24 mouse cellular contexts compared by ENCODE assay signal in genomic region chr7:46047873-46048562, GRCm38 (mm10). TPM values are rescaled to one million over a fixed set of nuclear protein-coding genes. Genes with fewer than 3 reads are reported as not detected.
DNase-seq lines count a peak whose midpoint lies in the region; ATAC-seq and TF ChIP-seq lines count a peak whose summit lies in the region.
"Had no signal": no experiment of that assay in that cellular context is flagged by ENCODE, and none has a peak within 500 bp of the region (broad histone marks: within the 10 kb centered on the region; RNA-seq: fewer than 3 reads in every experiment).

No protein-coding gene starts in this region.

- no peak overlapping the region for H3K4me2 ChIP-seq in intestine, embryonic 14.5 days (ENCODE audit: low read length)
- H3K4me2 ChIP-seq in intestine, postnatal 0 days (replicated peaks; ENCODE audit: low read depth) = no peak overlapping the region
- H3K4me2 ChIP-seq in midbrain, embryonic 13.5 days (replicated peaks) = no peak overlapping the region
- H3K4me2 ChIP-seq: embryonic facial prominence, embryonic 12.5 days; embryonic facial prominence, embryonic 15.5 days; heart, embryonic 13.5 days; hindbrain, embryonic 14.5 days had no signal

- H3K27ac ChIP-seq in intestine, embryonic 14.5 days (ENCODE audit: low read depth) = no peak overlapping the region
- peak overlapping the region; percentile 71 for H3K27ac ChIP-seq in intestine, postnatal 0 days (ENCODE audit: low read depth, low read length)
- H3K27ac ChIP-seq in midbrain, embryonic 13.5 days = no peak overlapping the region
- H3K27ac ChIP-seq: embryonic facial prominence, embryonic 12.5 days; embryonic facial prominence, embryonic 15.5 days; gastrocnemius, adult 2 months; heart, embryonic 13.5 days; hindbrain, embryonic 14.5 days; hindbrain, postnatal 0 days had no signal

- no peaks in the 10 kb centered on the region for H3K4me1 ChIP-seq in intestine, embryonic 14.5 days (replicated peaks; ENCODE audit: control insufficient read depth, insufficient read depth, low read length)
- H3K4me1 ChIP-seq in intestine, postnatal 0 days (replicated peaks; ENCODE audit: control insufficient read depth, insufficient read depth, low read length) = no peaks in the 10 kb centered on the region
- no peaks in the 10 kb centered on the region for H3K4me1 ChIP-seq in midbrain, embryonic 13.5 days (replicated peaks)
- H3K4me1 ChIP-seq: embryonic facial prominence, embryonic 12.5 days; embryonic facial prominence, embryonic 15.5 days; heart, embryonic 13.5 days had no signal

- DNase-seq in ZHBTc4 (ENCODE audit: low read depth, low spot score) = peak; percentile 18
- DNase-seq in intestine, embryonic 14.5 days (ENCODE audit: low spot score) = no peak
- no peak for DNase-seq in cerebellum, postnatal 36 days
- DNase-seq in kidney, postnatal 36 days = no peak
- DNase-seq: adrenal gland, postnatal 10 days; adrenal gland, postnatal 36 days; cerebellum, adult 18-20 months; cerebellum, adult 9-10 months; cerebellum, postnatal 14 days; forebrain, postnatal 0 days; gastrocnemius, adult 2 months; gastrocnemius, postnatal 14 days; heart, adult 18-20 months; heart, postnatal 14 days; heart, postnatal 4 days had no signal

- H3K9me3 ChIP-seq in intestine, embryonic 14.5 days (ENCODE audit: control insufficient read depth, low read length) = no peaks in the 10 kb centered on the region
- H3K9me3 ChIP-seq in intestine, postnatal 0 days (ENCODE audit: control insufficient read depth) = no peaks in the 10 kb centered on the region
- no peaks in the 10 kb centered on the region for H3K9me3 ChIP-seq in midbrain, embryonic 13.5 days
- H3K9me3 ChIP-seq: embryonic facial prominence, embryonic 12.5 days; embryonic facial prominence, embryonic 15.5 days; heart, embryonic 13.5 days had no signal

- peaks cover 76% of the 10 kb centered on the region for H3K36me3 ChIP-seq in intestine, embryonic 14.5 days (ENCODE audit: control insufficient read depth, insufficient read depth, low read length)
- H3K36me3 ChIP-seq in intestine, postnatal 0 days (ENCODE audit: control insufficient read depth, insufficient read depth) = peaks cover 62% of the 10 kb centered on the region
- peaks cover 81% of the 10 kb centered on the region for H3K36me3 ChIP-seq in midbrain, embryonic 13.5 days

- peak; percentile 46 for ATAC-seq in intestine, embryonic 14.5 days (replicated peaks; ENCODE audit: low FRiP score, low TSS enrichment, low read depth)
- ATAC-seq in intestine, postnatal 0 days = peak; percentile 94
- no peak for ATAC-seq in midbrain, embryonic 13.5 days
- ATAC-seq: forebrain, embryonic 14.5 days; forebrain, postnatal 0 days; hindbrain, postnatal 0 days had no signal

- H3K27me3 ChIP-seq in intestine, embryonic 14.5 days (replicated peaks; ENCODE audit: control insufficient read depth, insufficient read depth, low read length) = no peaks in the 10 kb centered on the region
- no peaks in the 10 kb centered on the region for H3K27me3 ChIP-seq in intestine, postnatal 0 days (replicated peaks; ENCODE audit: control insufficient read depth, insufficient read depth, low read length)
- H3K27me3 ChIP-seq in midbrain, embryonic 13.5 days = no peaks in the 10 kb centered on the region
- H3K27me3 ChIP-seq: embryonic facial prominence, embryonic 12.5 days; embryonic facial prominence, embryonic 15.5 days; heart, embryonic 13.5 days had no signal

- no peak overlapping the region for H3K9ac ChIP-seq in intestine, embryonic 14.5 days (ENCODE audit: low read length)
- H3K9ac ChIP-seq in intestine, postnatal 0 days (ENCODE audit: low read depth, low read length) = no peak overlapping the region
- H3K9ac ChIP-seq in midbrain, embryonic 13.5 days (replicated peaks) = no peak overlapping the region
- H3K9ac ChIP-seq: embryonic facial prominence, embryonic 12.5 days; embryonic facial prominence, embryonic 15.5 days; forebrain, postnatal 0 days; heart, embryonic 13.5 days; hindbrain, embryonic 14.5 days had no signal

- WGBS in intestine, embryonic 14.5 days = 88% methylated on average over 13 of the region's 13 CpGs
- 37% methylated on average over 13 of the region's 13 CpGs for WGBS in intestine, postnatal 0 days
- WGBS in midbrain, embryonic 13.5 days = 93% methylated on average over 13 of the region's 13 CpGs

- no peak overlapping the region for H3K4me3 ChIP-seq in intestine, embryonic 14.5 days (ENCODE audit: low read depth, low read length)
- H3K4me3 ChIP-seq in intestine, postnatal 0 days (ENCODE audit: low read depth, low read length) = no peak overlapping the region
- H3K4me3 ChIP-seq in midbrain, embryonic 13.5 days (replicated peaks) = no peak overlapping the region
- H3K4me3 ChIP-seq: embryonic facial prominence, embryonic 12.5 days; embryonic facial prominence, embryonic 15.5 days; gastrocnemius, adult 2 months; heart, embryonic 13.5 days had no signal

- no peak for TF ChIP-seq CTCF in intestine, postnatal 0 days (IDR thresholded peaks at IDR 0.05; ENCODE audit: low read depth)

RNA-seq across cellular contexts. Expression of gene Nomo1, which starts 14.5 kb away (rescaled TPM):
- 39.3 and 48.2 TPM in 2 replicates for polyA plus RNA-seq in intestine, embryonic 14.5 days (2014; fragmentation: Nextera tagmentation; extraction: Ambion mirVana)
- 34.4 and 37.3 TPM in 2 replicates for polyA plus RNA-seq in intestine, postnatal 0 days (2015; fragmentation: Nextera tagmentation; extraction: Ambion mirVana)
- 31.4 and 37.7 TPM in 2 replicates for polyA plus RNA-seq in midbrain, embryonic 13.5 days (2015; fragmentation: Nextera tagmentation; extraction: Ambion mirVana)

RNA-seq across cellular contexts. Expression of gene Abcc6, which starts 17.9 kb away (rescaled TPM):
- 1.5 and 2.4 TPM in 2 replicates for polyA plus RNA-seq in intestine, embryonic 14.5 days (2014; fragmentation: Nextera tagmentation; extraction: Ambion mirVana)
- polyA plus RNA-seq in intestine, postnatal 0 days (2015; fragmentation: Nextera tagmentation; extraction: Ambion mirVana) = 5.3 and 7.1 TPM in 2 replicates
- 0.26 and 0.41 TPM in 2 replicates for polyA plus RNA-seq in midbrain, embryonic 13.5 days (2015; fragmentation: Nextera tagmentation; extraction: Ambion mirVana)
- polyA plus RNA-seq: C2C12 had no signal

RNA-seq across cellular contexts. Expression of gene Kcnj11, which starts 52.5 kb away (rescaled TPM):
- polyA plus RNA-seq in intestine, embryonic 14.5 days (2014; fragmentation: Nextera tagmentation; extraction: Ambion mirVana) = 0.27 and 0.61 TPM in 2 replicates
- 0.21 and 0.24 TPM in 2 replicates for polyA plus RNA-seq in intestine, postnatal 0 days (2015; fragmentation: Nextera tagmentation; extraction: Ambion mirVana)
- polyA plus RNA-seq in midbrain, embryonic 13.5 days (2015; fragmentation: Nextera tagmentation; extraction: Ambion mirVana) = 1.1 and 1.5 TPM in 2 replicates
- polyA plus RNA-seq: C2C12 had no signal
